Mouse (Mus musculus): ENCODE measurements around the gene Plxnd1.

The Plxnd1 gene

DNA sequence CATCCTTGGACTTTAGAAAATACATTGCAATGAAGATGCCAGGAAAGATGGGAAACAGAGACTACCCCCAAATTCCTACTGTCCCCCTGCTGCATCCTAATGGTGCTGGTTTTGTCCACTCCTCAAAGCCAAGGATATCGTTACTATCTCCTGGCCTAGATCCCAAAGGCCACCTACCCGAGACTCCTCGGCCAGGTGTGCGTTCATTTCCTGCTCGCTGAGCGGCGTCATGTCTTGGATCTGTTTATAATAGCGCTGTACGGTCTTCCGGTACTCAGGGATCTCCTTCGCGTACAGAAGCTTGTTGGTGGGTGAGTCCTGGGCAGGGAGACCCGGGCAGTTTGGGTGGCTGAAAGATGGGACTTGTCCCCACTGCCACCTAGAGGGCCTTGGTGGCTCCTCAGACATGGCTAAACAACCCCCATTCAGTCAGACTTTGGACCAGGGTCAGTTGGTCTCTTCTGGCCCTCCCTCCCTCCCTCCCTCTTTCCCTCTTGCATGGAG lies 38.3 kb downstream of the Plxnd1 start:
- DNase-seq: no peak

DNA sequence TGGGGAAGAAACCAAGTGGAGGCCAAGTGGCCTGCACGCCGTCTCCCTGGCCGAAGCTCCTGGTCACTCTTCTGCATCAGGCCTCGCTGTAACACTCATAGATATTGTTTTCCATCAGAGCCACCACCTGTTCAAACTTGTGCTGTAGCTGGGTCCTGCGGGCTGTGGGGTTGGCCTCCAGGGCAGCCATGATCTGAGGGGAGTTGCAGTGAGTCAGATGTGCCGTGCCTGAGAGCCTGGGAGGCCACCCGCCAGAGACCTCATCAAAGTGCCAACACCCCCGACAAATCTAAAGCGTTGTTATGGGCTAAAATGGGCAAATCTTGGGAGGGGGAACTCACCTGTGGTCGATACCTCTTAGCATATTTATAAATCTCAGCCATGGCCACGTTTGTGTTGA lies 39.1 kb downstream of the Plxnd1 start:
- no peak for DNase-seq

- no peak for DNase-seq
Observed at GRCm38 (mm10) chr6:115955169-115955568, 39.6 kb downstream of the Plxnd1 start.

DNA sequence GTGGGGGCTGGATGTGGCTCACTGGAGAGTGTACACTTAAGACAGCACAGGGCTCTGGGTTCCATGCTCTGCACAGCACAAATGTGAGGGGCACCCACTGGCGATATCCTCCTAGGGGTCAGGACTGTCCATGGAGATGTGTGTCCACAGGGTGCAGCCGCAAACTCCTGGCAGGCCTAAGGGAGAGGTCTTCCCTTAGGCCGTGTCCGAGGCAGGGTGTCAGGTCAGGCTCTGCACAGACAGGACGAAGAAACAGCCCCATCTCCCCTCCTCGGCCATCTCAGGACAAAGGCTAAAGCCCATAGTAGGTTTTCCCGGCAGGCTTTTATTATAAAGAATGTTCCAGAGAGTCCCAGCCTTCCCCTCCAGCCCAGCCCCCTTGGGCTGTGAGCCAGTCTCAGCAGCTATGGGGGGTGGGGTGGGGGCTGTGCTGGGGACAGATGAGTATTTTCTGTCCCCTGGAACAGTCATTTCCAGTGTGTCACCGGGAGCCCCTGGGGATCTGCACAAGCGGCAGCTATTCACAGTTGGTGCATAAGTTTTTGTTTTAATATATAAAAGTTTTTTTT lies 40.2 kb downstream of the Plxnd1 start:
- no peak for DNase-seq

DNA sequence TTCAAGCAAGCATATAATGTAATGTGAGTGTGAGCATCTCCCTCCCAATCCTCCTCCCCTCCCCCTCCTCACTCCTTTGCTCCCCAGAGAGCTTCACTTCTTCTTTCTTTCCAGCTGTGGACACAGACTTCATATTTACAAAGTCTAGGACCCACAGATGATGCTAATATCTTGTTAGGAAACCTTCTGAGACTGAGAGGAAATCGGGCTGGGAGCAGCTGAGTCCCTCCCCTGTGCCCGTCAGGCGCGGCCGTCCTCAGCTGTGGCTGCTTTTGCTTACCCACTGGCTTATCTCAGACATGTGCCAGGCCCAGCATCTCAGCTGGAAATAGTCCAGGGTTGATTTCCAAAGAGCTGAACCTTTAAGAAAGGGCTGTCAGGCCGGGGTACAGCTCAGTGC lies 48.4 kb downstream of the Plxnd1 start:
- DNase-seq: no peak

GRCm38 (mm10) chr6:115945633-115946032 lies 49.2 kb downstream of the Plxnd1 start:
- DNase-seq: no peak

DNA sequence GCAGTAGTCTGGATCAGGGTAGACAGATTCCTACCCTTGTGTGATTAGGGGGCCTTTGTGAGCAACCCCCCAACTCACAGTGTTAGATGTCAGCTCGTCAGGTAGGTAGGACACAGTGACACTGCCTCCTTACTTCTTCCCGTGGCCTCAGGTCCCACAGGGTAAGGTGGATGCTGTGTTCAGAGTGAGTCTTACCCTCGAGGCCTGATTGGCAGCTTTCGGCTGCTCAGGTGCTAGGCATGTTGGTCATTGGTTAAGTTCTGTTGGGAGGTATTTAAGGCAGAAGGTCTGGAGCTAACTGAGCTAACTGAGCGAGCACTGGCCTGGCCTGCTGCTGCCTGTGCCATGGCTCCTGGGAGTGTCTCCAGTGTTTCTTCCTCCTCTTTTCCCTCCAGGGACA lies 50.2 kb downstream of the Plxnd1 start, which contains the start of gene H1foo:
Gene H1foo, plus strand, starts transcription at position 301 of the 400 bp plus-strand sequence.
- DNase-seq: no peak

DNA sequence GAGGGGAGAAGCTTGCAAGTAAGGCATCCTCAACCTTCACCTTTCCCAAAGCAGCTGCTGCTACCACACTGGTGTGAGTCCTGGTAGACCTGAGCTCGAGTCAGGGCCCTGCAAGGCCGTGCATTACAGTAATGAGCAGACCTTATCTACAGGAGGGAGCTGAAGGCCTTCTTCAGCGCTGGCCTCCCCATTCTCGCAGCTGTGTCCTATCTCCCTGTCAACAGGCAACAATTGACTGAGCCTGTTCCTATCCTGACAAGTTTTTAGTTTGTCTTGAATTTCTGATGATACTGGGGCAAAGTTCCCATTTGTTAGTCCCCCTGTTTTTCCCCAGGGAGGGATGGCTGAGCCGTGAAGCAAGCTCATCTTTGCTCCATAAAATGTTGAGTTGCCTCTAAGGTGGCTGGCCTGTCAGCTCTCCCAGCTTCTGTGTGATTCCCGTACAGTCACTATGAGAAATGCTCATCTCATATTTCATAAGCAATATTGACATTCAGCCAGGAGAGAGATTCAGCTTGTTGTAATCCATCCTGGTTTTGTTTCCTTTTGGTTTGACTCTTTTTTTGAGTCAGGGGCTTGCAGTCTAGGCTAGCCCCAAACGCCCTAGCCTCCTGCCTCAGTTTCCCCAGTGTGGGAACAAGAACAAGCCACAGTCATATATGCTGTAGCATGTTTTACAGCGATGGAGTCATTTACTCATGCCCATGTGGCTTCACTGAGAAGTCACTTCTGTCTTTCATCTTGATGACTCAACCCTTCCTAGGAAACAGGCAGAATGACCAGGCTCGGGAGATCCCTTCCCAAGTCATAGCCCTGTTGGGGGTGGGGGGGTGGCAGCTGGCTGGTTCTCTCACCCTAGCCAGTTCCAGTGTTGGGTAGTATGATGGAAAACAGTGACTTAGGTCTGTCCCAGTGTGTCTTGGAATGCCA lies 51.0 kb downstream of the Plxnd1 start:
- no peak for DNase-seq

- no peak for DNase-seq
Observed at GRCm38 (mm10) chr6:115941128-115941527, 53.7 kb downstream of the Plxnd1 start.

- DNase-seq: no peak
Observed at GRCm38 (mm10) chr6:115940603-115941002, 54.2 kb downstream of the Plxnd1 start.

DNA sequence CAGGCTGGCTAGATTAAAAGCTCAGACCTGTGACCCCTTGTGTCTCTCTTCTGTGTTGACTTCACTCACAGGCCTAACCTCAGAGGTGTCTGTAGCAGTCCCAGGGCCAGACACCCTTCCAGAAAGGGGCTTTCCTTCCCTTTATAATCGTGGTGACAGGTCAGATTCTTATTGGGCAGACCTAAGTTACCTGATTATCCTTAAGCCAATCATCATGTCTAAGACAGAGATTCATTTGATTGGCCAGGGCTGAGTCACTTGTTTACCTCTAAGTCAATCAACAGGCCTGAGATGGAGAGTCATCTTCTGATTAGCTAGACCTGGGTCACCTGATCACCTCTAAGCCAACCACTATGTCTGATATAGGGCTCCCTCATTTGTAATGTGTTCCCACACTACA lies 56.0 kb downstream of the Plxnd1 start:
- DNase-seq: no peak

DNA sequence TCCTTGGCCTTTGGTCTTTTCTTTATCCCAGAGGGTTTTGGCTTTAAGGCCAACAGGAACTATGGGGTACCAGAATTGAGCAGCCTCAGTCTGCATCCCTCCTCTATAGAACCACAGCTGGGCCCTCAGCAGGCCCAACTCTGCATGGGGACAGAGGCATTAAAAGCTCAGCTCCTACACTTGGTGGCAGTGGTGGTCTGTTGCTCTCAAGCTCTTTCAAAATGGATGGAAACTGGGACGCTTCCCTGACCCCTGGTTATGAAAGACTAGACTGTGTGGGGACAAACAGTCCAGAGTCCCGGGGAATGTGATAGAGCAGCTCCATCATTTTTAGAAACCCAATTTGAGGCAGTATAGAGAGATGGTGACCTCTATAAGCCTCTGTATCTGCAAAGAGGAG lies 56.8 kb downstream of the Plxnd1 start:
- DNase-seq: no peak

GRCm38 (mm10) chr6:115935544-115935943 lies 59.3 kb downstream of the Plxnd1 start:
- no peak for DNase-seq

- DNase-seq: no peak
Observed at GRCm38 (mm10) chr6:115932391-115932790, 62.4 kb downstream of the Plxnd1 start.

DNA sequence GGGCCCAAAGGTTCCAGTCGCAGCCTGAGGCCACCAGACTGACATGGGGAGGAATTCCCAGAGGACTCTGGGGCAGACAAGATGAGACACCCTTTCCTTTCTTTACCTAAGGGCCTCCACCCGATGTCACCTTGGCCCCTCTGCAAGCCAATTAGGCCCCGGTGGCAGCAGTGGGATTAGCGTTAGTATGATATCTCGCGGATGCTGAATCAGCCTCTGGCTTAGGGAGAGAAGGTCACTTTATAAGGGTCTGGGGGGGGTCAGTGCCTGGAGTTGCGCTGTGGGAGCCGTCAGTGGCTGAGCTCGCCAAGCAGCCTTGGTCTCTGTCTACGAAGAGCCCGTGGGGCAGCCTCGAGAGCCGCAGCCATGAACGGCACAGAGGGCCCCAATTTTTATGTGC lies 63.2 kb downstream of the Plxnd1 start, which contains the start of gene Rho:
Gene Rho, plus strand, starts transcription at position 110 of the 400 bp plus-strand sequence.
- no peak for DNase-seq

DNA sequence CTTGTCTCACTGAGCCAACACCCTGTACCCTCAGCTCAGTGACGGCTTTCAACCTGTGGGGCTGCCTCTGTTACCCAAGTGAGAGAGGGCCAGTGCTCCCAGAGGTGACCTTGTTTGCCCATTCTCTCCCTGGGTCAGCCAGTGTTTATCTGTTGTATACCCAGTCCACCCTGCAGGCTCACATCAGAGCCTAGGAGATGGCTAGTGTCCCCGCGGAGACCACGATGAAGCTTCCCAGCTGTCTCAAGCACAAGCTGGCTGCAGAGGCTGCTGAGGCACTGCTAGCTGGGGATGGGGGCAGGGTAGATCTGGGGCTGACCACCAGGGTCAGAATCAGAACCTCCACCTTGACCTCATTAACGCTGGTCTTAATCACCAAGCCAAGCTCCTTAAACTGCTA lies 64.8 kb downstream of the Plxnd1 start:
- no peak for DNase-seq

GRCm38 (mm10) chr6:115927292-115928242 lies 67.2 kb downstream of the Plxnd1 start:
- DNase-seq: no peak

DNA sequence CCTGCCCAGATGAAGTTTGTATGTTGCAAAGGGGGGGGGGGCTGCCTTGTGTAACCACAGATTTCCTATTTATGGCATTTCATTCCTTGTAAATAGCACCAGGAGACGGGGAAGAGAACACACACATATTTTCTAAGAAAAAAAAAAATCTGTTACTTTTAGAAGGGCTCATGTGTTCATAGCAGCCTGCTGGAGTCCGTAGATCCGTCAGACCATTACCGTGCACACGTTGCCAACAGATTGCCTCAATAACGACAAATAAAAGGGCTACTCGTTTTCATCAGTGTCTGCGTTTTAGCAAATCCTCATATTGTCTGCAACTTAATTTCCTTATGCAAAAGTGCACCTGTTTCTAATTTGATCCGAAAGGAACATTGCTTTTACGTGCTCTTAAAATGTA lies 68.4 kb downstream of the Plxnd1 start:
- DNase-seq: no peak

- no peak for DNase-seq
Observed at GRCm38 (mm10) chr6:115924829-115925228, 70.0 kb downstream of the Plxnd1 start.

DNA sequence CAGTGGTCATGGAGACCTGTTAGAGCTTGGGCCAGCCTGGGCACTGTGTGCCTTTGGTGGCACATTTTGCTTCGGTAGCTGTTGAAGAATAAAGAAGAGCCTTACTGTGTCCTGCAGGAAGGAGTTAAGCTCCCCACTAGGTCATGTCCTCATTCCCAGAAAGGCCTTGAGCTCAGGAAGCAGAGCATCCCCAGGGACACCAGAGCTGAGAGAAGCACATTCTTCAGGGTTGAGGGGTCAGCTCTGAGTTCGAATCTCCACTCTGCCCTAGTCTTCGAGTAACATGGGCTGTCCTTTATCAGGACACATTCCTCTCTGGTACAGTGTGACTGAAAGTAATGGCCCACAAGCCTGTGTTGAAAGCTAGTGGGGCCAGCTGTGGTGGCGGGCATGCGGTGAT lies 74.9 kb downstream of the Plxnd1 start:
- DNase-seq: no peak

- no peak for DNase-seq
Observed at GRCm38 (mm10) chr6:115918615-115919014, 76.2 kb downstream of the Plxnd1 start.

- DNase-seq: no peak
Observed at GRCm38 (mm10) chr6:115916611-115917010, 78.2 kb downstream of the Plxnd1 start.

All from spleen, adult 18-20 months (tissue).